Mouse (Mus musculus): ENCODE results near the gene Rrm1.
"Not testable (repeated sequence)": the region's sequence is repeated elsewhere in the genome, so short reads cannot be mapped to it uniquely, and the experiment has no call there.

Rrm1 gene

GRCm38 (mm10) chr7:102441657-102442391 lies at the start of gene Rrm1:
Gene Rrm1 (plus strand): TSS chr7:102441695.
- peak; percentile 90 for DNase-seq (ENCODE audit: low read depth, low spot score)

GRCm38 (mm10) chr7:102393898-102394297 lies 47.6 kb upstream of the Rrm1 start:
- no peak for DNase-seq (ENCODE audit: low read depth, low spot score)

GRCm38 (mm10) chr7:102395894-102396293 lies 45.6 kb upstream of the Rrm1 start:
- DNase-seq (ENCODE audit: low read depth, low spot score): no peak

GRCm38 (mm10) chr7:102396331-102396730 lies 45.2 kb upstream of the Rrm1 start:
- no peak for DNase-seq (ENCODE audit: low read depth, low spot score)

GRCm38 (mm10) chr7:102399180-102399731 lies 42.2 kb upstream of the Rrm1 start:
- no peak for DNase-seq (ENCODE audit: low read depth, low spot score)

- DNase-seq (ENCODE audit: low read depth, low spot score): no peak
These were observed 37.4 kb upstream of the Rrm1 start for GRCm38 (mm10) chr7:102404118-102404517.

- no peak for DNase-seq (ENCODE audit: low read depth, low spot score)
These were observed 34.1 kb upstream of the Rrm1 start for GRCm38 (mm10) chr7:102407440-102407839.

GRCm38 (mm10) chr7:102415272-102415671 lies 26.2 kb upstream of the Rrm1 start:
- DNase-seq (ENCODE audit: low read depth, low spot score): not testable (repeated sequence)

GRCm38 (mm10) chr7:102415841-102416240 lies 25.7 kb upstream of the Rrm1 start:
- no peak for DNase-seq (ENCODE audit: low read depth, low spot score)

GRCm38 (mm10) chr7:102417398-102417797 lies 24.1 kb upstream of the Rrm1 start:
- peak; percentile 65 for DNase-seq (ENCODE audit: low read depth, low spot score)

GRCm38 (mm10) chr7:102422036-102422435 lies 19.5 kb upstream of the Rrm1 start:
- no peak for DNase-seq (ENCODE audit: low read depth, low spot score)

- DNase-seq (ENCODE audit: low read depth, low spot score): no peak
These were observed 15.4 kb upstream of the Rrm1 start for GRCm38 (mm10) chr7:102425933-102426685.

GRCm38 (mm10) chr7:102434344-102434743 lies 7.2 kb upstream of the Rrm1 start:
- no peak for DNase-seq (ENCODE audit: low read depth, low spot score)

- no peak for DNase-seq (ENCODE audit: low read depth, low spot score)
These were observed 456 bp upstream of the Rrm1 start for GRCm38 (mm10) chr7:102440822-102441656.

- no peak for DNase-seq (ENCODE audit: low read depth, low spot score)
These were observed 937 bp downstream of the Rrm1 start for GRCm38 (mm10) chr7:102442432-102442831.

- no peak for DNase-seq (ENCODE audit: low read depth, low spot score)
These were observed 2.8 kb downstream of the Rrm1 start for GRCm38 (mm10) chr7:102444301-102444700.

GRCm38 (mm10) chr7:102446438-102446837 lies 4.9 kb downstream of the Rrm1 start:
- no peak for DNase-seq (ENCODE audit: low read depth, low spot score)

GRCm38 (mm10) chr7:102458618-102459380 lies 17.3 kb downstream of the Rrm1 start:
- no peak for DNase-seq (ENCODE audit: low read depth, low spot score)

- DNase-seq (ENCODE audit: low read depth, low spot score): no peak
These were observed 26.1 kb downstream of the Rrm1 start for GRCm38 (mm10) chr7:102467566-102467965.

GRCm38 (mm10) chr7:102472675-102473074 lies 31.2 kb downstream of the Rrm1 start:
- no peak for DNase-seq (ENCODE audit: low read depth, low spot score)

GRCm38 (mm10) chr7:102476601-102477000 lies 35.1 kb downstream of the Rrm1 start:
- no peak for DNase-seq (ENCODE audit: low read depth, low spot score)

All from retina, postnatal 7 days (tissue).